Mouse (Mus musculus): ENCODE measurements around the gene Lyz2.

DNA sequence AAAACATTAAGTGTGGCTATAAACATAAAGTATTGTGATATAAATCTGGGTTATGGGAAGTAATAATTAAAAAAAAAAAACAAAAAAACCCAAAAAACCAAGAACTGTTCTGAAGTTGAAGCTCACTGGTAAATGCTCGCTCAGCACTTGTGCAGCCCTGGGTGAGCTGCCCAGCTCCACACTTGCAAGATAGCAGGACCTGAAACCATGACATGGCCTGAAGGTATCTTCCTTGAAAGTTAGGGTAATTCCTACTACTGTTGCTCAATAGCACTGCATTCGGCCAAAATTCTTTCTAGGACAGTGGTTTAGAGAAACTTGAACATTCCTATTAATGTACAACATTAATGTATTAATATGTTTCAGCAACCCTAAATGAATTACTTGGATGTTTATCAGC lies 31.0 kb upstream of the Lyz2 start:
- TF ChIP-seq CTCF (IDR thresholded peaks at IDR 0.05; ENCODE audit: insufficient read depth, low read length) (no peak), POLR2A (IDR thresholded peaks at IDR 0.05; ENCODE audit: borderline replicate concordance, extremely low read depth, low read depth, low read length) (no peak)
